Mouse (Mus musculus) embryonic facial prominence, embryonic 10.5 days (tissue): ENCODE measurements around the gene Usp18. TPM values are rescaled to one million over a fixed set of nuclear protein-coding genes. Genes with fewer than 3 reads are reported as not detected.

ENCODE experiments used
- DNase-seq: peaks from one replicate; pipeline ENCODE4 v3.0.0-alpha.2; 2017; ENCODE audit warnings: low spot score
- H3K27ac ChIP-seq: fragments of 300-500 bp; sonication (generic); replicated peaks from 2 replicates; pipeline ENCODE4 v1.5.1; 2016; ENCODE audit warnings: mild to moderate bottlenecking
- H3K27me3 ChIP-seq: fragments of 300-500 bp; sonication (generic); replicated peaks from 2 replicates; pipeline ENCODE4 v1.6.1; 2016; ENCODE audit warnings: low read depth, mild to moderate bottlenecking; ENCODE audit not compliant: poor library complexity, severe bottlenecking
- H3K36me3 ChIP-seq: fragments of 300-500 bp; sonication (generic); replicated peaks from 2 replicates; pipeline ENCODE4 v1.6.1; 2016; ENCODE audit warnings: mild to moderate bottlenecking, moderate library complexity
- H3K4me1 ChIP-seq: fragments of 300-500 bp; sonication (generic); 2 replicates; pipeline ENCODE4 v1.6.1; 2016
- H3K4me3 ChIP-seq: fragments of 300-500 bp; sonication (generic); 2 replicates; pipeline ENCODE4 v1.5.1; 2016; ENCODE audit warnings: mild to moderate bottlenecking, moderate library complexity
- H3K9me3 ChIP-seq: fragments of 300-500 bp; sonication (generic); 2 replicates; pipeline ENCODE4 v1.6.1; 2016; ENCODE audit warnings: mild to moderate bottlenecking
- WGBS: fragments of 180-500 bp; shearing (Covaris S2); methylation state at CpG from one replicate; pipeline ENCODE4 v1.1.7; 2016; 5-methylcytosine and 5-hydroxymethylcytosine counted together
- polyA plus RNA-seq: library from polyadenylated mRNA; unstranded; fragments of >200 nt; fragmentation: Nextera tagmentation; extraction: Ambion mirVana; gene quantifications from 2 replicates; pipeline ENCODE4 v1.2.1, GENCODE M21; 2016

The Usp18 gene
- polyA plus RNA-seq, 1 experiment from 2014 or later: 0.39 TPM

- H3K9me3 ChIP-seq: no peaks in the 10 kb centered on the region
- no peaks in the 10 kb centered on the region for H3K36me3 ChIP-seq
- no peak for DNase-seq
- peaks cover 7% of the 10 kb centered on the region for H3K4me1 ChIP-seq
- 12% methylated on average over 4 of the region's 4 CpGs for WGBS
- H3K4me3 ChIP-seq: peak overlapping the region; percentile 55
- no peaks in the 10 kb centered on the region for H3K27me3 ChIP-seq
- no peak overlapping the region for H3K27ac ChIP-seq
These were observed 26.0 kb downstream of the Usp18 start for GRCm38 (mm10) chr6:121271707-121272074.

DNA sequence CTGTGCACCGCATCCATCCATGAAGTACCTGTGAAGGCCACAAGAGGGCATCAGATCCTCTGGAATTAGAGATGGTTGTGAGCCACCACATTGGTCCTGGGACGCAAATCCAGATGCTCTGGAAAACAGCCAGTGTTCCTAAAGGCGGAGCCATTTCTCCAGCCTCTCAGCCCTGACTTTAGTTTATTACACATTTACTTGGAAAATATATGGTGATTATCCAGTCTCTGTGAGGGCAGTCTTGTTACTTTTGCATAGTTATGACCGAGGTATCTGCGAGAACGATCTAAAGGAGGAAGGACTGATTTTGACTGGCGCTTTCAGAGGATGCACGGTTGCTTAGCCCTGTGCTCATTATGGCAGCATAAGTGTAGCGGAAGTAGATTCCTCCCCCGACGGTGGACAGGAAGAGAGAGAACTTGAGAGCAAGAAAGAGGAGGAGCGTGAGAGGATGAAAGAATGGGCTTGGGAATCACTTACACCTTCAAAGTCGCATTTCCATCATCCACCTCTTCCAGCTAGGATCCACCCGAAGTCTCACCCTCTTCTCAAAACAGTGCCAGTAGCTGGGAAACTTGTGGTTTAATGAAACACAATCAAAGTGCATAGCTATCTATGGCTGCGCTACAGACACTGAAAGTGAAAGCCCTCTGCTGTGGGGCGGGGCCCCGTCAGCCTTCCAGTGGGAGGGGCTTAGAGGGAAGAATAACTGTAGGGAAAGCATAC, 26.5 kb downstream of the Usp18 start:
- peak overlapping the region; percentile 55 for H3K4me3 ChIP-seq
- 15% methylated on average over 17 of the region's 17 CpGs for WGBS
- peak; percentile 80 for DNase-seq
- no peaks in the 10 kb centered on the region for H3K36me3 ChIP-seq
- peak overlapping the region; percentile 75 for H3K27ac ChIP-seq
- H3K27me3 ChIP-seq: no peaks in the 10 kb centered on the region
- H3K4me1 ChIP-seq: peaks cover 7% of the 10 kb centered on the region
- no peaks in the 10 kb centered on the region for H3K9me3 ChIP-seq

DNA sequence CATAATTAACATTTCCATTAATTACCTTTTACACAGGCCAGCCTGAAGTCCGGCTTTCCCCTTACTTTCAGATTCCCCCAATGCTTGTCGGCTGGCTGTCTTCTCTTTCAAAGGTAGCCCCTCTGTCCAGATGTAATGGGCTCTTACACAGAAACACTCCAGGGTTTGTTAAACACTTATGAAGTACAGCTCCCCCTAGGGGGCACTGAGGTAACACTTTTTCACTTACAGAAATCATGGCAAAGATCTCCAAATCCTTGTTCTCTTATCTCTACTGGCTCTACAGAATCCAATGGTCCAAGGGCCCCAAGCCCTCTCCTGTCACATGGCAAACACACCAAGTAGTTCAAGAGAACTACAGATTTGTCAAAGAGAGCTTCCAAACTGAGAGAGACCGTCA, 28.6 kb downstream of the Usp18 start:
- Histone ChIP-seq H3K4me3 (no peak overlapping the region), H3K4me1 (peaks cover 7% of the 10 kb centered on the region), H3K9me3 (no peaks in the 10 kb centered on the region), H3K27me3 (no peaks in the 10 kb centered on the region), H3K36me3 (no peaks in the 10 kb centered on the region), H3K27ac (no peak overlapping the region)
- WGBS: 82% methylated on average over 3 of the region's 3 CpGs
- DNase-seq: peak; percentile 31

GRCm38 (mm10) chr6:121284132-121284531, 38.4 kb downstream of the Usp18 start:
- Histone ChIP-seq H3K4me3 (no peak overlapping the region), H3K27ac (no peak overlapping the region), H3K27me3 (no peaks in the 10 kb centered on the region), H3K36me3 (no peaks in the 10 kb centered on the region), H3K4me1 (no peaks in the 10 kb centered on the region), H3K9me3 (no peaks in the 10 kb centered on the region)
- 90% methylated on average over 5 of the region's 5 CpGs for WGBS
- no peak for DNase-seq

DNA sequence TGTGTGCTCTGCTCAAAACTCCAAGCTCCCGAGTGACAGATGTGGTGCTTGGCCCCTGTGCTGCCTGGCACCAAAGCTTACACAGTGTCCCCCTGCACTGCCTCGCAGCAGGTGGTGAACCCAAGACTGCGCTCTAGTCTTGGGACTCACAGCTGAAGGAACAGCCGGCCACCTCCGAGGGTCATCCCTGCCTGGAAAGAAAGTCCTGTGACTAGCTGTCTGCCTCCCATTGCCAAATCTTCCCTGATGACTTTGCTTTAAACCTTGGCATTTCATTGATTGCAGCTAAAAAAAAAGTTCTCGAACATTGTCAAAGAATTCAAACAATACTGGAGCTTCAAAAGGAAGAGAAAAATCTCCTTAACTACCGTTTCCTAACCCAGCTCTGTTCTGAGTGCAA, 53.6 kb downstream of the Usp18 start:
- no peak for DNase-seq
- Histone ChIP-seq H3K36me3 (no peaks in the 10 kb centered on the region), H3K9me3 (no peaks in the 10 kb centered on the region), H3K4me3 (no peak overlapping the region), H3K27ac (no peak overlapping the region; the same call in 1 of the 2 replicates), H3K27me3 (0 out of 2 replicates have a peak, but pooled peaks cover 5% of the 10 kb centered on the region), H3K4me1 (peaks cover 29% of the 10 kb centered on the region)
- WGBS: 54% methylated on average over 7 of the region's 7 CpGs

- H3K27me3 ChIP-seq: 0 out of 2 replicates have a peak, but pooled peaks cover 7% of the 10 kb centered on the region
- H3K27ac ChIP-seq: peak within 1 kb of the TSS; percentile 0; the same call in 1 of the 2 replicates
- DNase-seq: peak; percentile 85
- no peaks in the 10 kb centered on the region for H3K36me3 ChIP-seq
- peaks cover 36% of the 10 kb centered on the region for H3K4me1 ChIP-seq
- H3K4me3 ChIP-seq: peak within 1 kb of the TSS; percentile 37
- no peaks in the 10 kb centered on the region for H3K9me3 ChIP-seq
- 3% methylated on average over 11 of the region's 11 CpGs for WGBS
These were observed 54.2 kb downstream of the Usp18 start, which contains the start of gene Slc6a13 for GRCm38 (mm10) chr6:121299954-121300353. Gene Slc6a13 (plus strand): TSS chr6:121300227.

GRCm38 (mm10) chr6:121300504-121300903, 54.8 kb downstream of the Usp18 start:
- WGBS: 51% methylated on average over 9 of the region's 9 CpGs
- Histone ChIP-seq H3K36me3 (no peaks in the 10 kb centered on the region), H3K4me3 (peak overlapping the region; percentile 37), H3K4me1 (peaks cover 39% of the 10 kb centered on the region), H3K27ac (0 out of 2 replicates have a peak overlapping the region, but pooled peaks have one; percentile 0), H3K27me3 (0 out of 2 replicates have a peak, but pooled peaks cover 10% of the 10 kb centered on the region), H3K9me3 (no peaks in the 10 kb centered on the region)
- no peak for DNase-seq

DNA sequence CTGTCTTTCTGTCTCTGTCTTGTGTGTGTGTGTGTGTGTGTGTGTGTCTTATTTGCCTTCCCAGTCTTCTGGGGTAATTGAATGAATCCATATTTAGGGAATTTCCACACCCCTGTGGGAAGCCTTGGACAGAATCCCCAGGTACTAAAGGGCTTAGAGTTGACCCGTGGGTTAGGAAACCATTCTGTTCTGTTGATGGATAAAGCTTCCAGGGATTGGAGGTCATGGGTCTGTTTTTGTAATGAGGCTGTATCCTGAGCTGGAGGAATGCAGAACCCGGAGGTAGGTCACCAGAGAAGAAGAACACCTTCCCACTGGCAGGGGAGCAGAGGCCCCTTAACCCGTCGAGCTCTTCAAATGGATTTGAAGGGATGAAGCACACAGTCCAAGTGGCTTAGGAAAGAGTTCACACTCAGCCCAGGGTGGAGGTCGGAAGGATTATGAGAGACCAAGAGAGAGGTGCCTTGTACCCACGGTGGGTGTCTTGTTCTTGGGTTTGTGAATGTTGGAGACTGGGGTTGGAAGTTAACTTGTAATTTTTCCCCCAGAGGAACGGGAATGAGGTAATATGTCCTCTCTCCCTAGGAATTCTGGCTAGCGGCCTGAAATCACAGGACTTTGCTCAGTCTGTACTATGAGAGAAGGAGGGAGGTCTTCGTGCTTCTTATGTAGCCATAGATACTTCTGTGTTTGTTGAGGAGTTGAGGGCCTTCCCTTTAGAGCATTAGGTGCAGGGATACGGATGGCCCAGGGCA, 57.9 kb downstream of the Usp18 start:
- no peak for DNase-seq
- no peaks in the 10 kb centered on the region for H3K36me3 ChIP-seq

DNA sequence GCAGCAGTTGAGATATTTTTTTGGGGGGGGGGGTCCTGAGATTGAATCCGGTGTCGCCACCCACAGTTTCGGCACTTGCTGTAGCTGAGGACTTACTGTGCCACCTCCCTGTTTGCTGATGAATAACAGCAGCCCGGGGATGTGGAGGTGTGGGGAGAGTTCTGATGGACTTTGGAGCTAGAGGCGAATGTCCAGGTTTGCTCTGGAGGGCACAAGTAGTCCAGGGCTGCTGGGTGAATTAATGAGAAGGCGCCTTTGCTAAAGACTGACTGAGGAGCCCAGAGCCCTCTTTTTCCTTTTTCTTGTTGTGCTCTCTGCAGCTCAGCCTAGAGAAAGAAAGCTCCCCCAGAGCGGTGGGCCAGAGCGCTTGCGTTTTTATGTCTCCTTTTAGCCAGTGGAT, 58.9 kb downstream of the Usp18 start:
- no peak for DNase-seq
- Histone ChIP-seq H3K27me3 (0 out of 2 replicates have a peak, but pooled peaks cover 10% of the 10 kb centered on the region), H3K4me1 (peaks cover 25% of the 10 kb centered on the region), H3K36me3 (no peaks in the 10 kb centered on the region), H3K27ac (no peak overlapping the region), H3K9me3 (no peaks in the 10 kb centered on the region), H3K4me3 (no peak overlapping the region)
- 80% methylated on average over 9 of the region's 9 CpGs for WGBS

More for the DNA sequence above, 57.9 kb downstream of the Usp18 start:
- WGBS: 68% methylated on average over 10 of the region's 10 CpGs
- Histone ChIP-seq H3K4me3 (no peak overlapping the region), H3K27me3 (0 out of 2 replicates have a peak, but pooled peaks cover 10% of the 10 kb centered on the region), H3K27ac (no peak overlapping the region), H3K9me3 (no peaks in the 10 kb centered on the region), H3K4me1 (peaks cover 31% of the 10 kb centered on the region)

DNA sequence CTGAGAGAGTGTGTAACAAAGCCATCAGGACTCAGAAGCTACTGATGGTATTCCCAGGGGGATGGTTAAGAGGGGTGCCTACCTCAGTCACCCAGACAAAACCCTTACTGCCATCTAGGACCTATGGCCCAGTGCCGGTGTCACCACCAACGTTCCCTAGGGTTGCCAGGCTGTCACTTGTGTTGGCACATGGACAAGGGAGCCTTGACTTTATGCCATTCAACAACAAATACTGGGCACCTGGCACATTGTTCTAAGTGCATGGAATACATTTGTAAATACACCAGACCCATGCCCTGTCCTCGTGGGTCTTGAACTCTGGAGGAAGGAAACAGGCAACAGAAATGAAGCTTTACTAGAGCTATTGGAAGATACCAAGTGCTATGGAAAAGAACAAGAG, 59.9 kb downstream of the Usp18 start:
- H3K36me3 ChIP-seq: no peaks in the 10 kb centered on the region
- 0 out of 2 replicates have a peak, but pooled peaks cover 10% of the 10 kb centered on the region for H3K27me3 ChIP-seq
- no peak for DNase-seq
- no peak overlapping the region for H3K4me3 ChIP-seq
- H3K9me3 ChIP-seq: no peaks in the 10 kb centered on the region
- WGBS: 91% methylated on average over 3 of the region's 3 CpGs
- peaks cover 16% of the 10 kb centered on the region for H3K4me1 ChIP-seq
- no peak overlapping the region for H3K27ac ChIP-seq

DNA sequence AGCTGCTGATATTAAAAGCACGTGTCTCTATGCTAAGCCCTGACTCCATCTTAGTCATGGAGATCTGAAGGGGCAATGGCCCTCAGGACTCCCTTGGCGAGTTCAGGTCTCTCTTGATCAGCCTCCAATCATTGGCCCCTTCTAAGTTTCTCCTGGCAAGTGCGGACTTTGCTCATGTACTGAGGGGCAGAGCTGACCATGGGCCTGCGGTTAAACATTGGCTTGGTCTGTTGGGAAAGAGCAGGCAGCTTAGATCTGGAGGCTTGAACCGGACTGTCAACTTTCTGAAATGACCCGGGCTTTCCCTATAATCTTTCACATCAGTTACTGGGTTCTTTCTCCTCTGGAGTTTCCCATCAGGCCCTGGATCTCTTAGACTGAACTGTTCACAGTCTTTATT, 65.3 kb downstream of the Usp18 start:
- H3K9me3 ChIP-seq: no peaks in the 10 kb centered on the region
- no peak for DNase-seq
- no peak overlapping the region for H3K27ac ChIP-seq
- 88% methylated on average over 6 of the region's 6 CpGs for WGBS
- H3K4me1 ChIP-seq: no peaks in the 10 kb centered on the region
- no peak overlapping the region for H3K4me3 ChIP-seq
- no peaks in the 10 kb centered on the region for H3K27me3 ChIP-seq
- no peaks in the 10 kb centered on the region for H3K36me3 ChIP-seq

GRCm38 (mm10) chr6:121319099-121319498, 73.4 kb downstream of the Usp18 start:
- H3K27me3 ChIP-seq: no peaks in the 10 kb centered on the region
- H3K9me3 ChIP-seq: no peaks in the 10 kb centered on the region
- no peaks in the 10 kb centered on the region for H3K4me1 ChIP-seq
- 70% methylated on average over 6 of the region's 6 CpGs for whole genome bisulfite sequencing
- H3K36me3 ChIP-seq: no peaks in the 10 kb centered on the region
- no peak for DNase-seq
- H3K27ac ChIP-seq: no peak overlapping the region
- H3K4me3 ChIP-seq: no peak overlapping the region
